Mouse (Mus musculus): ENCODE results near the gene Ncmap. TPM values are rescaled to one million over a fixed set of nuclear protein-coding genes. Genes with fewer than 3 reads are reported as not detected.

Ncmap gene
- polyA plus RNA-seq, 1 experiment from 2014 or later, result 1.3 TPM

DNA sequence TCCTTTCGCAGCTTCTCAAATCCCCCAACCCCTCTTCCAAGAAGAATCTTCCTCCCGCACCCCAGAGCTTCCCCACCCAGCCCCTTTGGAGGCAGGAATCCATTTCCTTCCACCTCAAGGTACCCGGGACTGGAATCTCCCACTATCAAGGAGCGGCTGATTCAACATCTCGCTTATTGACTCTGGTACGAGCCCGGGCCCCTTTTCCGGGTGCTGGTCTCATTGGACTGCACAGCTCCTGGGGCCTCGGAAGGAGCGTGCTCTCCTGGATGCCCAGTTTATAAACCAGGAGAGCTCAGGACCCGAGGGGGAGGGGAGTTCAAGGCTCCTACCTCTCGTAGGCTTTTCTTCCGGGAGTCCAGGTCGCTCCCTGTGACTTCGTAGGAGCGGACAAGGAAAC, 476 bp downstream of the Ncmap start:
- H3K4me1 ChIP-seq (ENCODE audit: control insufficient read depth, insufficient read depth, low read length), result no peaks in the 10 kb centered on the region
- WGBS, result 2% methylated on average over 16 of the region's 16 CpGs
- ATAC-seq (replicated peaks; ENCODE audit: insufficient number of reproducible peaks, low FRiP score, low TSS enrichment, low read depth), result no peak
- H3K9ac ChIP-seq (replicated peaks; ENCODE audit: low read length), result peak overlapping the region; percentile 35
- H3K9me3 ChIP-seq (replicated peaks; ENCODE audit: control insufficient read depth, low read length), result no peaks in the 10 kb centered on the region
- H3K27ac ChIP-seq (replicated peaks; ENCODE audit: low read depth, low read length), result no peak overlapping the region
- peak overlapping the region; percentile 36 for H3K4me3 ChIP-seq (ENCODE audit: low read depth, low read length)
- peak overlapping the region; percentile 62 for H3K4me2 ChIP-seq (ENCODE audit: low read depth, low read length)
- H3K36me3 ChIP-seq (replicated peaks; ENCODE audit: control insufficient read depth, insufficient read depth, low read depth, low read length), result no peaks in the 10 kb centered on the region
- peaks cover 19% of the 10 kb centered on the region for H3K27me3 ChIP-seq (ENCODE audit: control insufficient read depth, insufficient read depth, low read length)
- DNase-seq (ENCODE audit: low spot score), result peak; percentile 12

DNA sequence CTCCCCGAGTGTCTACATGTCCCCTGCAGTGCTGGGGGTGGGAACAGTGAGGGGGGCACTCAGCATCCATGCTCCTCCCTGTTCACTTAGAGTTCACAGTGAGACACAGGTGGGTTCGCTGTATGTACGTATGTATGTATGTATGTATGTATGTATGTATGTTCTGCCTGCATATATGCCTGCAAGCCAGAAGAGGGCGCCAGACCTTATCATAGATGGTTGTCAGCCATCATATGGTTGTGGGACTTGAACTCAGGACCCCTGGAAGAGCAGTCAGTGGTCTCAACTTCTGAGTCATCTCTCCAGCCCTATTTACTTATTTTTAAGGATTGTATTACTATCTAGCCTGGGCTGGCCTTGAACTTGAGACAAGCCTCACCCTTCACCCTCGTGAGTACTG, 1.7 kb downstream of the Ncmap start:
- Histone ChIP-seq H3K4me3 (ENCODE audit: low read depth, low read length) (no peak overlapping the region), H3K4me2 (ENCODE audit: low read depth, low read length) (no peak overlapping the region), H3K36me3 (replicated peaks; ENCODE audit: control insufficient read depth, insufficient read depth, low read depth, low read length) (no peaks in the 10 kb centered on the region), H3K27ac (replicated peaks; ENCODE audit: low read depth, low read length) (no peak overlapping the region), H3K9ac (replicated peaks; ENCODE audit: low read length) (no peak overlapping the region), H3K9me3 (replicated peaks; ENCODE audit: control insufficient read depth, low read length) (no peaks in the 10 kb centered on the region), H3K4me1 (ENCODE audit: control insufficient read depth, insufficient read depth, low read length) (no peaks in the 10 kb centered on the region), H3K27me3 (ENCODE audit: control insufficient read depth, insufficient read depth, low read length) (peaks cover 19% of the 10 kb centered on the region)
- WGBS, result 83% methylated on average over 5 of the region's 5 CpGs
- ATAC-seq (replicated peaks; ENCODE audit: insufficient number of reproducible peaks, low FRiP score, low TSS enrichment, low read depth) (no peak), DNase-seq (ENCODE audit: low spot score) (no peak)

DNA sequence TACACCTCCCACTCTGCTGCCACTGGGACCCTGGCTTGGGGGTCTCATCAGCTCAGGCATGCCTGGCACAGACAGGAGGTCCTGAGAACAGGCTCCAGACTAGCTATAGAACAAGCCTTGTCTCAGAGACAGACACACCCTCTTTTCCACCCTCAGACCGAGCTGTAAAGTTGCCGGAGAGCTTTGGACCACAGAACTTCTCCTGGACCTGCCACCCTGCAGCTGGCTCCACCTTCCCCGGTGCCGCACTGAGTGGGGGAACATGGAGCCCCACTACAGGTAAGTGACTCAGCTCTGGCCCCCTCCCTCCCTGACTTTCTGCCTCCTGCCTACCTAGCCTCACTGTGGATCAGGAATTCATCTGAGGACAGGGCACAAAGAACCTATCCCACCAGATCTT, 2.7 kb downstream of the Ncmap start:
- H3K4me1 ChIP-seq (ENCODE audit: control insufficient read depth, insufficient read depth, low read length), result no peaks in the 10 kb centered on the region
- no peak overlapping the region for H3K27ac ChIP-seq (replicated peaks; ENCODE audit: low read depth, low read length)
- no peak overlapping the region for H3K4me3 ChIP-seq (ENCODE audit: low read depth, low read length)
- ATAC-seq (replicated peaks; ENCODE audit: insufficient number of reproducible peaks, low FRiP score, low TSS enrichment, low read depth) (no peak), DNase-seq (ENCODE audit: low spot score) (no peak)
- H3K4me2 ChIP-seq (ENCODE audit: low read depth, low read length), result no peak overlapping the region
- peaks cover 19% of the 10 kb centered on the region for H3K27me3 ChIP-seq (ENCODE audit: control insufficient read depth, insufficient read depth, low read length)
- 85% methylated on average over 4 of the region's 4 CpGs for WGBS
- no peaks in the 10 kb centered on the region for H3K36me3 ChIP-seq (replicated peaks; ENCODE audit: control insufficient read depth, insufficient read depth, low read depth, low read length)
- no peak overlapping the region for H3K9ac ChIP-seq (replicated peaks; ENCODE audit: low read length)
- H3K9me3 ChIP-seq (replicated peaks; ENCODE audit: control insufficient read depth, low read length), result no peaks in the 10 kb centered on the region

DNA sequence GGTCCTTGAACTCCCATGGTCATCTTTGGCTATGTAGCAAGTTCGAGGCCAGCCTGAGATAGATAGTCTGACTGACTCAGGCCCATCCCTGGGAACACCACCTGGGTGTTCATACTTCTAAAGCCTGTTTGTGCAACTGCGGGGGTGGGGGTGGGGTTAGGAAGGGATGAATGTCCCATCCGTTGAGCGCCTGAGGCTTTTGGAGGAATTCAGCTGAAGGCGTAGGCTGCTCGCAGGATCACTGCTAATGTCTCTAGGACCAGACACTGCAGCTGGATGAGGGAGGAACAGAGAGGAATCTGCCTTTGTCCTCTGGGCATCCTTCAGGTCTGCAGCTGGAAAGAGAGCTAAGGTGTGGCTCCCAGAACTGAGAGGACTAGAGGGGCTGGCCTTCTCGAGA, 3.4 kb downstream of the Ncmap start:
- no peaks in the 10 kb centered on the region for H3K36me3 ChIP-seq (replicated peaks; ENCODE audit: control insufficient read depth, insufficient read depth, low read depth, low read length)
- no peaks in the 10 kb centered on the region for H3K4me1 ChIP-seq (ENCODE audit: control insufficient read depth, insufficient read depth, low read length)
- H3K27me3 ChIP-seq (ENCODE audit: control insufficient read depth, insufficient read depth, low read length), result peaks cover 19% of the 10 kb centered on the region
- H3K4me3 ChIP-seq (ENCODE audit: low read depth, low read length), result no peak overlapping the region
- no peaks in the 10 kb centered on the region for H3K9me3 ChIP-seq (replicated peaks; ENCODE audit: control insufficient read depth, low read length)
- no peak overlapping the region for H3K9ac ChIP-seq (replicated peaks; ENCODE audit: low read length)
- H3K4me2 ChIP-seq (ENCODE audit: low read depth, low read length), result no peak overlapping the region
- no peak overlapping the region for H3K27ac ChIP-seq (replicated peaks; ENCODE audit: low read depth, low read length)
- no peak for DNase-seq (ENCODE audit: low spot score)
- 80% methylated on average over 7 of the region's 7 CpGs for WGBS
- ATAC-seq (replicated peaks; ENCODE audit: insufficient number of reproducible peaks, low FRiP score, low TSS enrichment, low read depth), result no peak

DNA sequence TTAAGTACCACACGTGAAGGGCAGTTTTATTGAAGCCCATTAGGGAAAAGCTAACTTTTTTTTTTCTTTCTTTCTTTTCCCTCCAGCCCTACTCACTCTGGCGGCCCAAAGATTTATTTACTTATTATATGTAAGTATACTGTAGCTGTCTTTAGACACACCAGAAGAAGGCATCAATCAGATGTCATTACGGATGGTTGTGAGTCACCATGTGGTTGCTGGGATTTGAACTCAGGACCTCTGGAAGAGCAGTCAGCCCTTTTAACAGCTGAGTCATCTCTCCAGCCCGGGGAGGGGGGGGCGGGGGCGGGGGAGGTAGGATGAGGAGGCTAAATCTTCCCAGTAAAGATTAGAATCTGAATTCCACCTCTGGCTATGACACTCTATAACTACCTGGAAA, 4.6 kb downstream of the Ncmap start:
- Histone ChIP-seq H3K9ac (replicated peaks; ENCODE audit: low read length) (no peak overlapping the region), H3K4me2 (ENCODE audit: low read depth, low read length) (no peak overlapping the region), H3K9me3 (replicated peaks; ENCODE audit: control insufficient read depth, low read length) (no peaks in the 10 kb centered on the region), H3K27ac (replicated peaks; ENCODE audit: low read depth, low read length) (no peak overlapping the region), H3K36me3 (replicated peaks; ENCODE audit: control insufficient read depth, insufficient read depth, low read depth, low read length) (no peaks in the 10 kb centered on the region), H3K4me1 (ENCODE audit: control insufficient read depth, insufficient read depth, low read length) (no peaks in the 10 kb centered on the region), H3K4me3 (ENCODE audit: low read depth, low read length) (no peak overlapping the region), H3K27me3 (ENCODE audit: control insufficient read depth, insufficient read depth, low read length) (peaks cover 17% of the 10 kb centered on the region)
- DNase-seq (ENCODE audit: low spot score), result no peak
- 81% methylated on average over 6 of the region's 6 CpGs for WGBS
- ATAC-seq (replicated peaks; ENCODE audit: insufficient number of reproducible peaks, low FRiP score, low TSS enrichment, low read depth), result no peak

DNA sequence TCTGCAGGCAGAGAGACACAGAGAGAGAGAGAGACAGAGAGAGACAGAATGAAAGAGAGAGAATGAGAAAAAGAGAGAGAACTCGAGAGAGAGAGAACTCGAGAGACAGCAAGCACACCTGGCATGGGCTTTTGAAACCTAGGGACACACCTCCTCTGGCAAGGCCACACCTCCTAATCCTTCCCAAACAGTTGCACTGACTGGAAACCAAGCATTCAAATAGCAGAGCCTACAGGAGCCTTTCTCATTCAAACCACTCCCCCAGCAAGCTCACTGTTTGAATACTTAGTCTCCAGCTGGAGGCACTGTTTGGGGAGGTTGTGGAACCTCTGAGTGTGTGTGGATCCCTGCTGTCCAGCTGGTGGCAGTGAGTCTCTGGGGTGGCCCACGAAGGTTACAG, 5.2 kb downstream of the Ncmap start:
- no peak for ATAC-seq (replicated peaks; ENCODE audit: insufficient number of reproducible peaks, low FRiP score, low TSS enrichment, low read depth)
- 76% methylated on average over 3 of the region's 3 CpGs for WGBS
- Histone ChIP-seq H3K4me3 (ENCODE audit: low read depth, low read length) (no peak overlapping the region), H3K36me3 (replicated peaks; ENCODE audit: control insufficient read depth, insufficient read depth, low read depth, low read length) (no peaks in the 10 kb centered on the region), H3K27me3 (ENCODE audit: control insufficient read depth, insufficient read depth, low read length) (peaks cover 11% of the 10 kb centered on the region), H3K9ac (replicated peaks; ENCODE audit: low read length) (no peak overlapping the region), H3K27ac (replicated peaks; ENCODE audit: low read depth, low read length) (no peak overlapping the region), H3K4me1 (ENCODE audit: control insufficient read depth, insufficient read depth, low read length) (no peaks in the 10 kb centered on the region), H3K4me2 (ENCODE audit: low read depth, low read length) (no peak overlapping the region), H3K9me3 (replicated peaks; ENCODE audit: control insufficient read depth, low read length) (no peaks in the 10 kb centered on the region)
- no peak for DNase-seq (ENCODE audit: low spot score)

DNA sequence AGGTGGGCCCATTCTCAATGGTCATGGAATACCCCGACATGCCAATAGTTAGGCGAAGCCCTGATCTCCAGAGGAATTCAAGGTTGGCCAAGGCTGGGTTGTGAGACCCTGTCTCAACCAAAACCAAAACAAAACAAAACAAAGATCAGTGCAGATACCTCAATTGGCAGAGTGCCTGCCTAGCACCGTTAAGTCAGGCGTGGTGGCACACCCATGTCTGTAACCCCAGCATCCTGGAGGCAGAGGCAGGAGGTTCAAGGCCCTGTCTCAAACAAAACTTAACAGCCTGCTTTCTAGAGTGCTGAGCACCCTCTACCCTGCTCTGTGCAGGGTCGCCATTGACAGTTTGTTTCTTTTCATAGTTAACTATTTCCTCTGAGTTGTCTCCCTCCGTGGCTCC, 7.0 kb downstream of the Ncmap start:
- Histone ChIP-seq H3K4me3 (ENCODE audit: low read depth, low read length) (no peak overlapping the region), H3K36me3 (replicated peaks; ENCODE audit: control insufficient read depth, insufficient read depth, low read depth, low read length) (no peaks in the 10 kb centered on the region), H3K9me3 (replicated peaks; ENCODE audit: control insufficient read depth, low read length) (no peaks in the 10 kb centered on the region), H3K4me1 (ENCODE audit: control insufficient read depth, insufficient read depth, low read length) (no peaks in the 10 kb centered on the region), H3K27me3 (ENCODE audit: control insufficient read depth, insufficient read depth, low read length) (no peaks in the 10 kb centered on the region), H3K27ac (replicated peaks; ENCODE audit: low read depth, low read length) (no peak overlapping the region), H3K4me2 (ENCODE audit: low read depth, low read length) (no peak overlapping the region), H3K9ac (replicated peaks; ENCODE audit: low read length) (no peak overlapping the region)
- no peak for ATAC-seq (replicated peaks; ENCODE audit: insufficient number of reproducible peaks, low FRiP score, low TSS enrichment, low read depth)
- 74% methylated on average over 6 of the region's 6 CpGs for WGBS
- no peak for DNase-seq (ENCODE audit: low spot score)

DNA sequence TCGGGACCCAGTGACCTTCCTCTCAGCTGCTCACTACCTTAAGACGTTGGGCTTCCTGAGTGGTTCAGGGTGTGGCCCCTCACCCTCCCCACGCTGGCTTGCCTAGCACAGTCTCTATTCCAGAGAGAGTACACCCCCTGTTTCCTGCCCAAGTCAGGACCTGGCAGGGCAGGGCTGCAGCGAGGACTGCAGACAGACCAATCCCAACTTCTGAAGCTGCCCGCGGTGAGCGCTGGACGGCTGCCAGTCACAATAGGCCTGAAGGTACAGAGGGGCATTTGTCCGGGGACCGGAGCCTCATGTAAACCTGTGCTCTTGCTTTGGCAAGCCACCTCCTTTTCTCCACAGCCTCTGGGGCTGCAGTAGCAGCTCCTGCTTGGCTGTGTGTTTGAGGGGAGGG, 12.4 kb downstream of the Ncmap start:
- Histone ChIP-seq H3K4me3 (ENCODE audit: low read depth, low read length) (no peak overlapping the region), H3K27ac (replicated peaks; ENCODE audit: low read depth, low read length) (no peak overlapping the region), H3K9ac (replicated peaks; ENCODE audit: low read length) (no peak overlapping the region), H3K27me3 (ENCODE audit: control insufficient read depth, insufficient read depth, low read length) (no peaks in the 10 kb centered on the region), H3K36me3 (replicated peaks; ENCODE audit: control insufficient read depth, insufficient read depth, low read depth, low read length) (no peaks in the 10 kb centered on the region), H3K4me1 (ENCODE audit: control insufficient read depth, insufficient read depth, low read length) (no peaks in the 10 kb centered on the region), H3K9me3 (replicated peaks; ENCODE audit: control insufficient read depth, low read length) (no peaks in the 10 kb centered on the region), H3K4me2 (ENCODE audit: low read depth, low read length) (no peak overlapping the region)
- DNase-seq (ENCODE audit: low spot score) (no peak), ATAC-seq (replicated peaks; ENCODE audit: insufficient number of reproducible peaks, low FRiP score, low TSS enrichment, low read depth) (no peak)
- WGBS, result 47% methylated on average over 10 of the region's 10 CpGs
